Mouse (Mus musculus) liver, embryonic 14.5 days (tissue): Measurements from ENCODE around the gene Hist1h2bj.

ENCODE experiments used
- CTCF ChIP-seq: IDR thresholded peaks from 2 replicates; pipeline ENCODE4 v1.5.1; 2016; ENCODE audit warnings: antibody characterized with exemption, low read depth, control low read depth
- EP300 ChIP-seq: IDR thresholded peaks from 2 replicates; pipeline ENCODE4 v1.6.1; 2016; ENCODE audit warnings: antibody characterized with exemption, low read depth

GRCm38 (mm10) chr13:21996840-21997185 is 46.2 kb upstream of the Hist1h2bj start:
- TF ChIP-seq CTCF, result no peak
- TF ChIP-seq EP300, result no peak
